Mouse (Mus musculus) kidney, adult 2 months (tissue): ENCODE data around the gene Trim39.

Experiments used
- CTCF ChIP-seq: fragments of 200-500 bp; conservative IDR thresholded peaks from 2 replicates; pipeline ENCODE4 v1.5.1; 2011; ENCODE audit warnings: low read depth, mild to moderate bottlenecking, control low read depth, low read length, moderate library complexity, mixed read lengths; ENCODE audit not compliant: insufficient read depth, insufficient read length
- POLR2A ChIP-seq: fragments of 200-500 bp; IDR thresholded peaks from one replicate; pipeline ENCODE4 v1.6.1; 2011; ENCODE audit warnings: low read depth, low read length, control low read depth

DNA sequence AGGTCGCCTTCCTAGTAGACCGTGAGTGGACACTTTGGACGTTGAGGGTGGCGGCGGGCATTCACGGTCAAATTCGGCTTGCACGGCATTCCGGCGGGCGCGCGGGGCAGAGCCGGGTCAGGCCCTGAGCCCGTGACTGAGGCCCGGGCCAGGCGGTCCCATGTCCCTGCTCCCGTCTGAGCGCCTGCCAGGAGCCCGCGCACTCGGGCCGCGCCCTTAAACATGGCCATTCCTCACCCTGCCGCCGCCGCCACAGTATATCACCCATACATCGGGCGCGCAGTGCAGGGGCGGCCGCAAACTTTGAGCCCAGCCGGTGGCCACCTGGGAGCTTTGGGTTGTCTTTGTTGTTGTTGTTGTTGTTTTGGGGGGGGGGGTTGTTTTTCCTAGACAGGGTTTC, 23.2 kb downstream of the Trim39 start:
- no peak for TF ChIP-seq CTCF
- TF ChIP-seq POLR2A, result no peak
